ENCODE assay signal across 8 mouse cellular contexts in the genomic region with DNA sequence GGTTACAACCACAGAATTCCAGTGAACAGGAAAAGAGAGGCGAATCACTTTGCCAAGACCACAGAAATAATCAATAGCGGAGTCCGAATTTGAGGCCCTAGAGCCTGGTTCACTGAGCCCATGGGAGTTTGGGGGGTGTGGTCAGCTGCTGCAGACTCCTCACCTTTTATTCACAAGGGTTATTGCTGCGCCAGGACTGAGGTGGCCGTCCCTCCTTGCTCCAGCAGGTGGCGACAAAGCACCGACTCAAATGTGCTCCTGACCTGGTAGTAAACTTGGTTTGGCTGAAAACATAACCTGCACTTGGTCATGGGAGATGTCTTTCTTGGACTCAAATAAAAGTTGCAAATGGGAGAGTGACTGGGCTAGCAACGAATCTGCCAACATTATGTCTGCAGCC. TPM values are rescaled to one million over a fixed set of nuclear protein-coding genes. Genes with fewer than 3 reads are reported as not detected.
DNase-seq lines count a peak whose midpoint lies in the region; ATAC-seq and TF ChIP-seq lines count a peak whose summit lies in the region.

No protein-coding gene starts in this region.

- intact Hi-C loops in gastrocnemius, postnatal 14 days (cut with DNase I; ENCODE audit: low total_unique reads) = loop anchor here (10.0 kb wide), 1 partner anchor 645 kb away; a partner anchor contains a TSS
- intact Hi-C loops in left cerebral cortex, postnatal 36 days (cut with DNase I) = no loop called here

- DNase-seq in heart, adult 11 months = peak; percentile 96
- DNase-seq in cerebellum, postnatal 36 days = peak; percentile 84 to 89
- DNase-seq in gastrocnemius, postnatal 14 days = peak; percentile 69
- DNase-seq in kidney, adult 11 months = peak; percentile 78
- DNase-seq in left cerebral cortex, postnatal 36 days (ENCODE audit: low spot score in 2 of 2) = peak; percentile 71
- DNase-seq in midbrain, postnatal 0 days (ENCODE audit: low spot score) = peak; percentile 75
- peak; percentile 50 to 80 for DNase-seq in spleen, postnatal 10 days (ENCODE audit: low spot score in 2 of 2)

- no peak overlapping the region for H3K4me2 ChIP-seq in heart, embryonic 12.5 days
- H3K4me2 ChIP-seq in midbrain, postnatal 0 days (ENCODE audit: low read depth, low read length, poor library complexity, severe bottlenecking) = no peak overlapping the region

- peaks cover 5% of the 10 kb centered on the region for H3K36me3 ChIP-seq in heart, embryonic 12.5 days
- H3K36me3 ChIP-seq in midbrain, postnatal 0 days (ENCODE audit: insufficient read depth, low read length) = peaks cover 7% of the 10 kb centered on the region

- H3K9ac ChIP-seq in heart, embryonic 12.5 days = no peak overlapping the region
- no peak overlapping the region for H3K9ac ChIP-seq in midbrain, postnatal 0 days (replicated peaks; ENCODE audit: low read length, poor library complexity, severe bottlenecking)

- no peak overlapping the region for H3K27ac ChIP-seq in heart, embryonic 12.5 days (ENCODE audit: poor library complexity, severe bottlenecking)
- no peak overlapping the region for H3K27ac ChIP-seq in midbrain, postnatal 0 days (ENCODE audit: low read depth, low read length)

- 9% methylated on average over 8 of the region's 8 CpGs for WGBS in heart, embryonic 12.5 days
- WGBS in midbrain, postnatal 0 days = 12% methylated on average over 8 of the region's 8 CpGs

- no peaks in the 10 kb centered on the region for H3K27me3 ChIP-seq in heart, embryonic 12.5 days (replicated peaks)
- H3K27me3 ChIP-seq in midbrain, postnatal 0 days (ENCODE audit: insufficient read depth, low read length) = no peaks in the 10 kb centered on the region

- peak; percentile 95 for TF ChIP-seq CTCF in midbrain, postnatal 0 days (IDR thresholded peaks at IDR 0.05)

- no peak overlapping the region for H3K4me3 ChIP-seq in heart, embryonic 12.5 days
- no peak overlapping the region for H3K4me3 ChIP-seq in midbrain, postnatal 0 days (ENCODE audit: low read depth, low read length)

- no peak for ATAC-seq in heart, embryonic 12.5 days (ENCODE audit: insufficient number of reproducible peaks, low FRiP score)
- peak; percentile 53 for ATAC-seq in midbrain, postnatal 0 days (ENCODE audit: low FRiP score)

- no peaks in the 10 kb centered on the region for H3K4me1 ChIP-seq in heart, embryonic 12.5 days (replicated peaks)
- H3K4me1 ChIP-seq in midbrain, postnatal 0 days (ENCODE audit: insufficient read depth, low read length) = no peaks in the 10 kb centered on the region

- H3K9me3 ChIP-seq in heart, embryonic 12.5 days (replicated peaks) = peaks cover 3% of the 10 kb centered on the region; the same call in 1 of the 2 replicates
- H3K9me3 ChIP-seq in midbrain, postnatal 0 days (ENCODE audit: low read length) = no peaks in the 10 kb centered on the region

RNA-seq across cellular contexts. Expression of a gene that starts 27.2 kb away (rescaled TPM):
- polyA plus RNA-seq in heart, embryonic 12.5 days (2016; fragmentation: Nextera tagmentation; extraction: Ambion mirVana) = not detected in 2 replicates
- not detected for total RNA-seq in gastrocnemius, postnatal 14 days (2021)
- not detected for total RNA-seq in left cerebral cortex, postnatal 36 days (2021)
- total RNA-seq in midbrain, postnatal 0 days (2014; rRNA removed) = not detected in 2 replicates
- not detected in 2 replicates for polyA plus RNA-seq in midbrain, postnatal 0 days (2015; fragmentation: Nextera tagmentation; extraction: Ambion mirVana)

RNA-seq across cellular contexts. Expression of a gene that starts 36.4 kb away (rescaled TPM):
- 10.0 and 11.5 TPM in 2 replicates for polyA plus RNA-seq in heart, embryonic 12.5 days (2016; fragmentation: Nextera tagmentation; extraction: Ambion mirVana)
- 1 to 10 TPM; 7.2 to 8.5 TPM for total RNA-seq in gastrocnemius, postnatal 14 days (2021)
- total RNA-seq in left cerebral cortex, postnatal 36 days (2021) = 1 to 10 TPM; 3.3 to 4.6 TPM
- 20.2 and 22.9 TPM in 2 replicates for total RNA-seq in midbrain, postnatal 0 days (2014; rRNA removed)
- polyA plus RNA-seq in midbrain, postnatal 0 days (2015; fragmentation: Nextera tagmentation; extraction: Ambion mirVana) = 22.6 and 24.7 TPM in 2 replicates
